Mouse (Mus musculus) ES-E14 (cell line): ENCODE data around the gene Gm19935. TPM values are rescaled to one million over a fixed set of nuclear protein-coding genes. Genes with fewer than 3 reads are reported as not detected.

Source experiments
- DNase-seq: peaks from one replicate; pipeline ENCODE4 v3.0.0-alpha.2; 2013; ENCODE audit warnings: low read depth, low spot score
- H3K27ac ChIP-seq: 2 replicates; pipeline ENCODE4 v1.5.1; 2012; ENCODE audit warnings: low read depth, mild to moderate bottlenecking, low read length, moderate library complexity, mixed read lengths; ENCODE audit not compliant: poor library complexity, insufficient read depth, severe bottlenecking
- H3K36me3 ChIP-seq: 2 replicates; pipeline ENCODE4 v1.6.1; 2012; ENCODE audit warnings: mild to moderate bottlenecking, low read length, moderate library complexity, mixed read lengths; ENCODE audit not compliant: control insufficient read depth, poor library complexity, insufficient read depth, severe bottlenecking
- H3K4me1 ChIP-seq, 2 experiments: fragments of 150-350 bp in 1 of 2; sonication (generic) in 1 of 2; 2 replicates each; pipeline ENCODE4 v1.6.1; 2012; ENCODE audit warnings: low read length in 2 of 2, mild to moderate bottlenecking in 1 of 2, mixed read lengths in 1 of 2; ENCODE audit not compliant: control insufficient read depth in 2 of 2, insufficient read depth in 2 of 2, poor library complexity in 1 of 2
- H3K4me3 ChIP-seq, 2 experiments: fragments of 150-350 bp in 1 of 2; sonication (generic) in 1 of 2; 2 replicates each; pipeline ENCODE4 v1.5.1; 2012; ENCODE audit warnings: low read length in 2 of 2, low read depth in 1 of 2, mild to moderate bottlenecking in 1 of 2, mixed read lengths in 1 of 2; ENCODE audit not compliant: insufficient read depth in 1 of 2, poor library complexity in 1 of 2, severe bottlenecking in 1 of 2
- H3K9ac ChIP-seq: 2 replicates; pipeline ENCODE4 v1.6.1; 2012; ENCODE audit warnings: low read depth, mild to moderate bottlenecking, low read length, mixed read lengths; ENCODE audit not compliant: poor library complexity, insufficient read depth, severe bottlenecking
- H3K9me3 ChIP-seq: fragments of 150-350 bp; sonication (generic); 2 replicates; pipeline ENCODE4 v1.6.1; 2012; ENCODE audit warnings: low read depth, mild to moderate bottlenecking, low read length; ENCODE audit not compliant: control insufficient read depth, insufficient read depth
- CHD2 ChIP-seq: IDR thresholded peaks from 2 replicates; pipeline ENCODE4 v1.6.1; 2014; ENCODE audit warnings: mild to moderate bottlenecking, low read depth, low read length, inconsistent platforms
- HCFC1 ChIP-seq: IDR thresholded peaks from 2 replicates; pipeline ENCODE4 v1.6.1; 2012; ENCODE audit warnings: low read length, inconsistent platforms, borderline replicate concordance; ENCODE audit not compliant: insufficient read depth
- MAFK ChIP-seq: IDR thresholded peaks from 2 replicates; pipeline ENCODE4 v1.6.1; 2014; ENCODE audit warnings: mild to moderate bottlenecking, low read depth, low read length, inconsistent platforms; ENCODE audit not compliant: insufficient read depth
- ZC3H11A ChIP-seq: IDR thresholded peaks from 2 replicates; pipeline ENCODE4 v1.6.1; 2012; ENCODE audit warnings: low read depth, mild to moderate bottlenecking, inconsistent platforms, low read length, borderline replicate concordance
- ZNF384 ChIP-seq: IDR thresholded peaks from 2 replicates; pipeline ENCODE4 v1.6.1; 2012; ENCODE audit warnings: low read depth, low read length, inconsistent platforms
- in situ Hi-C, 2 experiments: fragments of 600-800 bp; cut with MboI; formaldehyde crosslinking; loops; one replicate each; pipeline ENCODE4 v1.15.1; 2025; ENCODE audit warnings: low sequenced_read_pairs in 2 of 2, inconsistent platforms in 1 of 2; ENCODE audit not compliant: unreplicated experiment in 2 of 2
- total RNA-seq: library from RNA; depleted of rRNA; stranded (reverse); fragments of 300-350 nt; gene quantifications from 2 replicates; pipeline ENCODE4 v1.2.3, GENCODE M21; 2012; rRNA removed

The Gm19935 gene
- total RNA-seq, 1 experiment, result 0.49 TPM

DNA sequence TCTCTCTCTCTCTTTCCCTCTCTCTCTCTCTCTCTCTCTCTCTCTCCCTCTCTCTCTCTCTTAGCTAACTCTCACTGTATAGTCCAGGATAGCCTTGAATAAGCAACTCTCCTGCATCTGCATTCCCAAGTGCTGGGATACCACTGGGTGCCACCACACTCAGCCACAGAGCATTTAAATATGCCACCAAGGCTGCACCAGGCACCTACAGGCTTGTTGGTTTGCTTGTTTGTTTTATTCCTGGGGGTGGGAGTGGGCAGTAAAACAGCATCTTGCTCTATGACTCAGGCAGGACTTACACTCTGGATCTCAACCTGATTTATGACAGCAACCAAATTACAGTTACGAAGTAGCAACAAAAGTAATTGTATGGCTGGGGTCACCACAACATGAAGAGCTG, 25.6 kb downstream of the Gm19935 start:
- Histone ChIP-seq H3K9me3 (no peaks in the 10 kb centered on the region), H3K9ac (no peak overlapping the region), H3K4me1 (peaks cover 0 to 8% of the 10 kb centered on the region in 2 experiments; a peak in 1 of 4 replicates), H3K36me3 (no peaks in the 10 kb centered on the region), H3K4me3 (no peak overlapping the region), H3K27ac (no peak overlapping the region)
- no peak for TF ChIP-seq ZC3H11A
- TF ChIP-seq HCFC1, result no peak
- no peak for TF ChIP-seq MAFK
- TF ChIP-seq CHD2, result no peak
- no peak for TF ChIP-seq ZNF384
- DNase-seq, result no peak
- in situ Hi-C loops, result no loop called here

DNA sequence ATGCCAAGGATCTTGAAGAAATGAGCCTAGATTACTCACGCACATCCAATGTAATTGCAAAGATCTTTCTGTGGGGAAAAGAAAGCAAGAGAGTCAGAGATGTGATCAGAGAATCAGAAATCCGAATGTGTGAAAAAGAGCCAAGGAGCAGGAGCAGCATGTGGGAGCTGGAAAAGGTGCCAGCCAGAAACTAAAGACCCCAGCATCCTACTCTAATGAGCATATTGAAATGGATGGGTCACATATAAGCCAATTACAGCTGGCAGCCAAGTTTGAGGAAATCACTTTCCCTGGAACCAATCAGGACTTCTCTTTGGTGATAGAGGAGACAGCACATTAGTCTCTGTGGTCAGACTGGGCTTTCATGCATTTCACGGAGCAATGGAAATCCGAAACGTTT, 47.4 kb downstream of the Gm19935 start:
- H3K4me1 ChIP-seq, result no peaks in the 10 kb centered on the region
- H3K9ac ChIP-seq, result no peak overlapping the region
- no peak for TF ChIP-seq CHD2
- TF ChIP-seq ZNF384, result no peak
- TF ChIP-seq MAFK, result no peak
- TF ChIP-seq HCFC1, result no peak
- no peak for TF ChIP-seq ZC3H11A
- no peak for DNase-seq
- no peaks in the 10 kb centered on the region for H3K36me3 ChIP-seq
- in situ Hi-C loops, result no loop called here
- H3K9me3 ChIP-seq, result peaks cover 5% of the 10 kb centered on the region; the same call in 1 of the 2 replicates
- no peak overlapping the region for H3K27ac ChIP-seq
- no peak overlapping the region for H3K4me3 ChIP-seq

Other genes starting within 250 kb of the Gm19935 start
- gene Chd9, start 11.0 kb upstream of the Gm19935 start, total RNA-seq, result 32.4 and 41.6 TPM in 2 replicates